29 mouse cellular contexts compared by ENCODE assay signal in the genomic region with DNA sequence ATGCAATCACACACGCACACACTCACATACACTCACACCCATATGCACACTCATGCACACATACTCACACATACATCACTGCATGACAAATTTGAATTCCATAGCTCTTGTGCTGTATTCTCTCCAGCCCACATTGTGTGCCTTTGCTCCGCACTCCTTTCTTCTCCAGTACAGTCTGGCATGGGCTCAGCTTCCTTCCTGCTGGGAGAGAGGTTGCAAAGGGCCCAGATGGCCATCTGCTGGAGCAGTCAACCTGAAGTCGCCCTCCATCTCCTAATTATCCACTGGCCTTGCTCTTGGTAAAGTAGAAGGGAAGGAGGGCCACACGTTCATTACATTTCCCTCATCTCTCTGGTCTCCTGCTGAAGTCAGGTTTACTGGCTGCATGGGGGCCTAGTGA. TPM values are rescaled to one million over a fixed set of nuclear protein-coding genes. Genes with fewer than 3 reads are reported as not detected.
DNase-seq lines count a peak whose midpoint lies in the region; ATAC-seq and TF ChIP-seq lines count a peak whose summit lies in the region.
"Had no signal": no experiment of that assay in that cellular context is flagged by ENCODE, and none has a peak within 500 bp of the region (broad histone marks: within the 10 kb centered on the region; RNA-seq: fewer than 3 reads in every experiment).

No protein-coding gene starts in this region.

- ATAC-seq in kidney, postnatal 0 days (replicated peaks; ENCODE audit: low FRiP score, low read depth): no peak
- ATAC-seq in kidney, embryonic 15.5 days (replicated peaks; ENCODE audit: low FRiP score): no peak
- ATAC-seq in forebrain, embryonic 16.5 days: no peak
- ATAC-seq: CD4-positive, CD25-positive, alpha-beta regulatory T cell, adult 4 months; liver, embryonic 12.5 days had no signal

- no peak overlapping the region for H3K4me2 ChIP-seq in kidney, postnatal 0 days (ENCODE audit: low read length)
- H3K4me2 ChIP-seq in kidney, embryonic 15.5 days: no peak overlapping the region
- H3K4me2 ChIP-seq in forebrain, embryonic 16.5 days (ENCODE audit: low read length): no peak overlapping the region
- H3K4me2 ChIP-seq: embryonic facial prominence, embryonic 13.5 days; forebrain, embryonic 12.5 days; heart, embryonic 13.5 days; hindbrain, embryonic 12.5 days; limb, embryonic 13.5 days; liver, embryonic 12.5 days; midbrain, embryonic 11.5 days; neural tube, embryonic 15.5 days had no signal

- WGBS in kidney, postnatal 0 days: 60% methylated on average over 4 of the region's 4 CpGs
- WGBS in kidney, embryonic 15.5 days: 77% methylated on average over 4 of the region's 4 CpGs
- WGBS in forebrain, embryonic 16.5 days: 62% methylated on average over 4 of the region's 4 CpGs

- H3K27ac ChIP-seq in kidney, postnatal 0 days: no peak overlapping the region
- no peak overlapping the region for H3K27ac ChIP-seq in kidney, embryonic 15.5 days
- no peak overlapping the region for H3K27ac ChIP-seq in forebrain, embryonic 16.5 days (ENCODE audit: low read length)
- H3K27ac ChIP-seq: embryonic facial prominence, embryonic 13.5 days; forebrain, embryonic 12.5 days; heart, embryonic 13.5 days; hindbrain, embryonic 12.5 days; layer of hippocampus, adult 2 months; limb, embryonic 13.5 days; liver, embryonic 12.5 days; neural tube, embryonic 15.5 days had no signal

- no peaks in the 10 kb centered on the region for H3K27me3 ChIP-seq in kidney, postnatal 0 days (ENCODE audit: insufficient read depth, low read length)
- no peaks in the 10 kb centered on the region for H3K27me3 ChIP-seq in kidney, embryonic 15.5 days
- H3K27me3 ChIP-seq in forebrain, embryonic 16.5 days (replicated peaks; ENCODE audit: control insufficient read depth, insufficient read depth, low read length): no peaks in the 10 kb centered on the region
- H3K27me3 ChIP-seq: embryonic facial prominence, embryonic 13.5 days; forebrain, embryonic 12.5 days; liver, embryonic 12.5 days had no signal

- DNase-seq in kidney, postnatal 0 days (ENCODE audit: low spot score): no peak
- peak; percentile 62 for DNase-seq in adipocyte (ENCODE audit: low spot score)
- peak; percentile 74 to 85 for DNase-seq in cerebellum, adult 18-20 months
- peak; percentile 68 to 76 for DNase-seq in cerebellum, postnatal 14 days
- no peak for DNase-seq in right cerebral cortex, postnatal 10 days (ENCODE audit: low spot score in 2 of 2)
- no peak for DNase-seq in embryo, embryonic 10 days (ENCODE audit: low spot score)
- DNase-seq: gastrocnemius, postnatal 14 days; heart, adult 18-20 months; heart, postnatal 14 days; lung, adult 18-20 months; lung, postnatal 10 days; right cerebral cortex, adult 18-20 months; thymus, adult 18-20 months; thymus, postnatal 36 days had no signal

- peak; percentile 32; the same call in 1 of the 2 replicates for TF ChIP-seq CTCF in kidney, postnatal 0 days (IDR thresholded peaks at IDR 0.05; ENCODE audit: low read depth)

- no peak overlapping the region for H3K9ac ChIP-seq in kidney, postnatal 0 days (ENCODE audit: low read depth, low read length)
- no peak overlapping the region for H3K9ac ChIP-seq in kidney, embryonic 15.5 days
- H3K9ac ChIP-seq in forebrain, embryonic 16.5 days (replicated peaks; ENCODE audit: low read depth, low read length): no peak overlapping the region
- H3K9ac ChIP-seq: embryonic facial prominence, embryonic 13.5 days; forebrain, embryonic 12.5 days; heart, embryonic 13.5 days; hindbrain, embryonic 12.5 days; limb, embryonic 13.5 days; liver, embryonic 12.5 days; neural tube, embryonic 15.5 days had no signal

- H3K4me1 ChIP-seq in kidney, postnatal 0 days (replicated peaks; ENCODE audit: insufficient read depth, low read length): no peaks in the 10 kb centered on the region
- H3K4me1 ChIP-seq in kidney, embryonic 15.5 days: no peaks in the 10 kb centered on the region
- no peaks in the 10 kb centered on the region for H3K4me1 ChIP-seq in forebrain, embryonic 16.5 days (replicated peaks; ENCODE audit: control insufficient read depth, insufficient read depth, low read length)
- H3K4me1 ChIP-seq: embryonic facial prominence, embryonic 13.5 days; forebrain, embryonic 12.5 days; hindbrain, embryonic 12.5 days; limb, embryonic 13.5 days; neural tube, embryonic 15.5 days had no signal

- H3K9me3 ChIP-seq in kidney, postnatal 0 days (replicated peaks; ENCODE audit: low read length): no peaks in the 10 kb centered on the region
- no peaks in the 10 kb centered on the region for H3K9me3 ChIP-seq in kidney, embryonic 15.5 days (replicated peaks)
- no peaks in the 10 kb centered on the region for H3K9me3 ChIP-seq in forebrain, embryonic 16.5 days (ENCODE audit: control insufficient read depth, low read length)
- H3K9me3 ChIP-seq: embryonic facial prominence, embryonic 13.5 days; forebrain, embryonic 12.5 days; heart, embryonic 13.5 days; hindbrain, embryonic 12.5 days; limb, embryonic 13.5 days; liver, embryonic 12.5 days; neural tube, embryonic 15.5 days had no signal

- H3K4me3 ChIP-seq in kidney, postnatal 0 days (replicated peaks; ENCODE audit: low read depth, low read length): no peak overlapping the region
- H3K4me3 ChIP-seq in kidney, embryonic 15.5 days (replicated peaks): no peak overlapping the region
- H3K4me3 ChIP-seq in forebrain, embryonic 16.5 days (replicated peaks; ENCODE audit: low read length): no peak overlapping the region
- H3K4me3 ChIP-seq: embryonic facial prominence, embryonic 13.5 days; erythroblast, embryonic 14.5 days; forebrain, embryonic 12.5 days; heart, embryonic 13.5 days; hindbrain, embryonic 12.5 days; layer of hippocampus, adult 2 months; limb, embryonic 13.5 days; liver, embryonic 12.5 days; neural tube, embryonic 15.5 days had no signal

- no peaks in the 10 kb centered on the region for H3K36me3 ChIP-seq in kidney, postnatal 0 days (ENCODE audit: insufficient read depth, low read length)
- no peaks in the 10 kb centered on the region for H3K36me3 ChIP-seq in kidney, embryonic 15.5 days
- H3K36me3 ChIP-seq in forebrain, embryonic 16.5 days (ENCODE audit: control insufficient read depth, insufficient read depth): no peaks in the 10 kb centered on the region
- H3K36me3 ChIP-seq: embryonic facial prominence, embryonic 13.5 days; forebrain, embryonic 12.5 days; heart, embryonic 13.5 days; hindbrain, embryonic 12.5 days; limb, embryonic 13.5 days; liver, embryonic 12.5 days; neural tube, embryonic 15.5 days had no signal

RNA-seq across cellular contexts. Expression of a gene that starts 27.7 kb away (rescaled TPM):
- polyA plus RNA-seq in kidney, postnatal 0 days (2015; fragmentation: Nextera tagmentation; extraction: Ambion mirVana): 8.0 and 8.2 TPM in 2 replicates
- polyA plus RNA-seq in kidney, embryonic 15.5 days (2015; fragmentation: Nextera tagmentation; extraction: Ambion mirVana): 5.7 and 6.0 TPM in 2 replicates
- polyA plus RNA-seq in forebrain, embryonic 16.5 days (2015; fragmentation: Nextera tagmentation; extraction: Ambion mirVana): 0.54 and 0.73 TPM in 2 replicates
- polyA plus RNA-seq: CD4-positive, CD25-positive, alpha-beta regulatory T cell, adult 4 months; erythroblast, embryonic 14.5 days; liver, embryonic 12.5 days had no signal

RNA-seq across cellular contexts. Expression of a gene that starts 33.0 kb away (rescaled TPM):
- polyA plus RNA-seq in kidney, postnatal 0 days (2015; fragmentation: Nextera tagmentation; extraction: Ambion mirVana): 2.2 and 4.3 TPM in 2 replicates
- 1.3 and 5.1 TPM in 2 replicates for polyA plus RNA-seq in kidney, embryonic 15.5 days (2015; fragmentation: Nextera tagmentation; extraction: Ambion mirVana)
- not detected in 2 replicates for polyA plus RNA-seq in forebrain, embryonic 16.5 days (2015; fragmentation: Nextera tagmentation; extraction: Ambion mirVana)
- polyA plus RNA-seq: CD4-positive, CD25-positive, alpha-beta regulatory T cell, adult 4 months; cortical plate, adult 2 months; erythroblast, embryonic 14.5 days; forebrain, embryonic 12.5 days; frontal cortex, adult 2 months; heart, embryonic 13.5 days; hindbrain, embryonic 12.5 days; limb, embryonic 13.5 days; liver, embryonic 12.5 days; midbrain, embryonic 11.5 days; neural tube, embryonic 15.5 days had no signal

Comparison
In these comparisons a context has a peak if more than half of its experiments do, and no peak if none do; other contexts are left out.
1. DNase-seq: peak in adipocyte (single experiment), cerebellum, adult 18-20 months (2 of 2) and cerebellum, postnatal 14 days (2 of 2); none in kidney, postnatal 0 days (single experiment), right cerebral cortex, postnatal 10 days (0 of 2) and embryo, embryonic 10 days (single experiment).